Mouse (Mus musculus): Measurements from ENCODE around the gene Zfp36l2. TPM values are rescaled to one million over a fixed set of nuclear protein-coding genes. Genes with fewer than 3 reads are reported as not detected.
"Not testable (repeated sequence)": the region's sequence is repeated elsewhere in the genome, so short reads cannot be mapped to it uniquely, and the experiment has no call there.

Zfp36l2 gene
- total RNA-seq, 1 experiment from 2014 or later: 85.4 TPM

GRCm38 (mm10) chr17:84195835-84196234 is 8.1 kb upstream of the Zfp36l2 start:
- no peak for DNase-seq

DNA sequence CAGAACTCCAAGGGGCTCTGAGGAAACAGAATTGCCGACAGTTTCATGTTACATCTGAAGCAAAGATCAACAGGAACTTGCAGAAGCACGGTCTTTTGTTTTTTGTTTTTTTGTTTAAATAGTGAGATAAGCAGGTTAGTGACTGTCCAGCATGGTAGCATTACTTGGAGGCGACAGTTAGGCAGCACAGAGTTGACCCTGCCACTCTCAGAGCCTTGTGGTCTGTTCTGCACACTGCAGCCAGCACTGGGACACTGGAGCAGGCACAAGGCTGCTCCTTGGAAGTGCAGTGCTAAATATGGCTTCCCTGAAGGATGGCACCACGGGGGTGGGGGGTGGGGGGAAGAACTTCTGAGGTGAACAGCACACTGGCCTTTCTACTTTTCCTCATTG is 7.3 kb upstream of the Zfp36l2 start:
- DNase-seq: no peak

- no peak for DNase-seq
Measured at GRCm38 (mm10) chr17:84194282-84195002, 6.7 kb upstream of the Zfp36l2 start.

GRCm38 (mm10) chr17:84193411-84193810 is 5.7 kb upstream of the Zfp36l2 start:
- no peak for DNase-seq

DNA sequence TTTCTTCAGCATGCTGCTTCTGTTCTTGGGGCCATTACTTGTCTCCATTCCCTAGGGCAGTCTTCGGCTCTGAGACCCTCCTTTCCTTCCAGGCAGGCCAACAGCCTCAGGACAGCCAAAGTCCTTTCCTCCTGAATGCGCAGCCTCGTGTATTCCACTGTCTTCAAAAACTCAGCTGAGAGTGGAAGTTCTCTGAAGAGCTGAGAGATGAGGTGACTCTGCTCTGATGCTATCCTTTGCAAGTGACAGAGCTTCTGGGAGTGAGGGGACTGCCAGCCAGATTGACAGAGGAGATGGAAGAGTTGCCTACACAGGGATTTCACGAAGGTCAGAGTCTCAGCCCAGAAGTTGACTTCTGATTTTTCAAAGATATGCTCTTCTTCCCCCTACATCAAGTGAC is 4.2 kb upstream of the Zfp36l2 start:
- DNase-seq: no peak

DNA sequence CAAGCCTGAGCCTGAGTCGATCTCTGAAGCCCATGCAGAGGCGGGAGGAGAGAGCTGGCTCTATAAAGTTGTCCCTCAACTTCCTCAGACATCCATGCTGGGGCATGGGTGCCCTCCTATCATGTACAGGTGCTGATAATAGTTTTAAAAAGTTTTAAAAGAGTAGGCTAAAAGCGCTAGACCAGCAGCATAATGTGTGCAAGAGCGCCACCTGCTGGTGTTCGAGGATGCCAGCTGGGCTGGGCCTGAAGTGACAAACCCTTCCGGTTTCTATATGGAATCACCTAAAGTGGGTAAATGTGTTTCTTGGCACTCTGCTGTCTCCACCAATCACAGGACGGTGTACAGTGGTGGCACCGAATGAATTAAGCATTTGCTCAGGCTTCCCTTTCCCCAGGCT is 3.1 kb upstream of the Zfp36l2 start:
- DNase-seq: peak; percentile 91

- peak; percentile 69 for DNase-seq
Measured at GRCm38 (mm10) chr17:84189127-84189854, 1.5 kb upstream of the Zfp36l2 start.

- peak; percentile 97 for DNase-seq
Measured at GRCm38 (mm10) chr17:84188374-84188961, 721 bp upstream of the Zfp36l2 start.

GRCm38 (mm10) chr17:84187264-84187663 is 483 bp downstream of the Zfp36l2 start:
- not testable (repeated sequence) for DNase-seq

GRCm38 (mm10) chr17:84186451-84187202 is 1.1 kb downstream of the Zfp36l2 start:
- peak; percentile 75 for DNase-seq

- peak; percentile 78 for DNase-seq
Measured at GRCm38 (mm10) chr17:84185581-84186450, 1.9 kb downstream of the Zfp36l2 start.

DNA sequence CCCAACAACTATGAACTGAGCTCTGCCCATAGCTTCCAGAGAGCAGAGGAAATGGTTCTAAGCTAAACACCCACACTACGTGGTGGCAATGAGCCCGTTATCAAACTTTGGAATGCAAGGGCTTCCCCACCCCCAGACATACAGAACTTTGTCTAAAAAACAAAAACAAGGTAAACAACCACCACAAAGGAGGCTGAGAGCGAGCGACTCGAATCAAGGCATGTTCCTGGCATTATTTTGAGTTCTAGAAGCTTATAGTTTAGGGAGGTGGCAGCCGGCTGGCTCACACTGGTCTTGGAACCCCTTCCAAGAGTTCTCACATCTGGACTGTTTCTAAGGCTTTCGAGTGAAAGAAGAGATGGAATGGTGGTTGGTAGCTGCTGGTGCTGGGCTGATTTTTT is 2.7 kb downstream of the Zfp36l2 start:
- DNase-seq: no peak

- peak; percentile 96 for DNase-seq
Measured at GRCm38 (mm10) chr17:84183291-84183781, 4.4 kb downstream of the Zfp36l2 start.

- DNase-seq: no peak
Measured at GRCm38 (mm10) chr17:84182311-84183271, 5.2 kb downstream of the Zfp36l2 start.

GRCm38 (mm10) chr17:84181502-84182310 is 6.0 kb downstream of the Zfp36l2 start:
- DNase-seq: peak; percentile 67

DNA sequence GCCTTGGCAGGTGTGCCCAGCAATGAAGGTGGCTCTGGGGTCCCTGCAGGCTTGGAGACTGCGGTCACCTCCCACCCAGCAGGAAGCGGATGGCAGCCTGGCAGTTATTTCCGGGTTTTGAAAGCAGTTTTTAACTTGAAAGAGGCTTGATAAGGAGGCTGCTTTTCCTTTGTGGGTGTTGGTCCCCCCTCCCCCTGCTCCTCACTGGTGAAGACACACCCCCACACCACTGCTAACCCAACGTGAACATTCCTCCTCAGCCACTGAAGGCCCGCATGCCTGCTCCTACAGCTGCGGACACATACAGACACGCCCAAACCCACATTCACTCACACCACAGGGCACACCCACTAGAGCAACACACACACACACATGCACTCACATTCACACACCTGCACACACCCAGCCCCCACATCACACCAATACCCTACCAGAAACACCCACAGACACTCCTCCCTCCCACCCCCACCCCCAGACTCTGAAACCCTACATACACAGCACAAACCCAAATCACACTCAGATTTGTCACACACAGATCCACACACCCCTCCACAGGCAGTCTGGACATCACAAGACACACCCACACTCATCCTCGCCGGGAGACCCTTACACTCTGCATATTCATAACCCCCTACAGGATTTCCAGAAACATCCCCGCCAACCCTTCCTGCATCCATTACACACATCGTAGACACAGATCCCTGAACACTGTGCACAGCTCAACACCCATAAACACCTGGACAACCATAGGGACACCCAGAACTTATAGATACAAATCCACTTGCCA is 6.8 kb downstream of the Zfp36l2 start:
- peak; percentile 68 for DNase-seq

DNA sequence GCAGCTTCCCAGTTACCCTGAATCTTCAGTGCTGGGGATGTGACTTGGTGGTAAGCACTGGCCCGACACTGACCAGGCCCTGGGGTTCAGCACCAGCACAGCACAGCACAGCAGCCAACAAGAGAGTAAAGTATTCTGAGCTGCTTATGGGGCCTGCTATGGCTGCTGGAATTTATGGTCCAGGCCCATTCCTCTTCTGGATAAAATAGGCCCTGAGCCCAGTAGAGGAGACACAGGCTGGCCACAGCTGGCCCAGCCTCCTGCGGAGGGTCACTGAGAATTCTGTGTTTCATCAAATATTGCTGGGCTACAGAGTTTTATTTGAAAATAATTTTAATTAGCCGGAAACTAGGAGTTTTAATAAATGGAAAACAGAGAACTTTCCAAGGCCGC is 7.8 kb downstream of the Zfp36l2 start:
- DNase-seq: no peak
